Mouse (Mus musculus) small intestine, adult 2 months (tissue): ENCODE data around the gene Ccdc159. TPM values are rescaled to one million over a fixed set of nuclear protein-coding genes. Genes with fewer than 3 reads are reported as not detected.

Experiments used
- H3K27ac ChIP-seq: fragments of 200-500 bp; 2 replicates; pipeline ENCODE4 v1.5.1; 2012; ENCODE audit warnings: low read depth, low read length, control low read depth, inconsistent platforms; ENCODE audit not compliant: insufficient read depth
- H3K27me3 ChIP-seq: fragments of 200-500 bp; 2 replicates; pipeline ENCODE4 v1.6.1; 2012; ENCODE audit warnings: mild to moderate bottlenecking, moderate library complexity, low read length, inconsistent platforms; ENCODE audit not compliant: control insufficient read depth, insufficient read depth
- H3K36me3 ChIP-seq: fragments of 200-500 bp; 2 replicates; pipeline ENCODE4 v1.6.1; 2012; ENCODE audit warnings: mild to moderate bottlenecking, low read length, control low read depth, inconsistent platforms; ENCODE audit not compliant: control insufficient read depth, insufficient read depth
- H3K4me1 ChIP-seq: fragments of 200-500 bp; 2 replicates; pipeline ENCODE4 v1.6.1; 2012; ENCODE audit warnings: low read length, inconsistent platforms, mixed read lengths; ENCODE audit not compliant: control insufficient read depth, insufficient read depth, insufficient read length
- H3K4me3 ChIP-seq: fragments of 200-500 bp; 2 replicates; pipeline ENCODE4 v1.5.1; 2012; ENCODE audit warnings: low read depth, mild to moderate bottlenecking, control low read depth, inconsistent platforms, low read length, moderate library complexity
- CTCF ChIP-seq: fragments of 200-500 bp; IDR thresholded peaks from 2 replicates; pipeline ENCODE4 v1.5.1; 2012; ENCODE audit warnings: low read depth, mild to moderate bottlenecking, control low read depth, inconsistent platforms, low read length, moderate library complexity, mixed read lengths; ENCODE audit not compliant: insufficient replicate concordance, insufficient read length; ENCODE audit errors: extremely low read depth
- POLR2A ChIP-seq: fragments of 200-500 bp; IDR thresholded peaks from 2 replicates; pipeline ENCODE4 v1.6.1; 2012; ENCODE audit warnings: low read depth, mild to moderate bottlenecking, control low read depth, inconsistent platforms, low read length, moderate library complexity
- WGBS: fragments of 180-500 bp; shearing (Covaris S2); methylation state at CpG from one replicate; pipeline ENCODE4 v1.1.7; 2018; 5-methylcytosine and 5-hydroxymethylcytosine counted together
- polyA plus RNA-seq: library from polyadenylated mRNA; depleted of rRNA; stranded (reverse); fragments of >200 nt; gene quantifications from 2 replicates; pipeline ENCODE4 v1.2.3, GENCODE M21; 2012

Gene Ccdc159
- polyA plus RNA-seq, 1 experiment: 0.71 TPM

DNA sequence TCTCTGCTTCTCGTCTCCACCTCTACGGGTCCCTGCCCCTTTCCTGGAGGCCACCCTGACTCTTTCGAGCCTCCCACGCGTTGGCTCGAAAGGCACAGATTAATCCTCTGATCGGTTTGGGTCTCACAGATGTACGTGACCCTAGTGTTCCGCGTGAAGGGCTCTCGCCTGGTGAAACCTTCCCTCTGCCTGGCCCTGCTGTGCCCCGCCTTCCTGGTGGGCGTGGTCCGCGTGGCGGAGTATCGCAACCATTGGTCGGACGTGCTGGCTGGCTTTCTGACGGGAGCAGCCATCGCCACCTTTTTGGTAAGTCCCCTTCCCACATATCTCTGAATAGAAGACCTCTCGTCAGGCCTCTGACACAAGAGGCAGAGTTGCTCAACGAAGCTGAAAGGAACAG, 17.0 kb downstream of the Ccdc159 start:
- Histone ChIP-seq H3K4me3 (no peak overlapping the region), H3K36me3 (no peaks in the 10 kb centered on the region), H3K27ac (no peak overlapping the region), H3K27me3 (0 out of 2 replicates have a peak, but pooled peaks cover 6% of the 10 kb centered on the region), H3K4me1 (peaks cover 4% of the 10 kb centered on the region; the same call in 1 of the 2 replicates)
- no peak for TF ChIP-seq POLR2A
- no peak for TF ChIP-seq CTCF
- 15% methylated on average over 23 of the region's 23 CpGs for WGBS

DNA sequence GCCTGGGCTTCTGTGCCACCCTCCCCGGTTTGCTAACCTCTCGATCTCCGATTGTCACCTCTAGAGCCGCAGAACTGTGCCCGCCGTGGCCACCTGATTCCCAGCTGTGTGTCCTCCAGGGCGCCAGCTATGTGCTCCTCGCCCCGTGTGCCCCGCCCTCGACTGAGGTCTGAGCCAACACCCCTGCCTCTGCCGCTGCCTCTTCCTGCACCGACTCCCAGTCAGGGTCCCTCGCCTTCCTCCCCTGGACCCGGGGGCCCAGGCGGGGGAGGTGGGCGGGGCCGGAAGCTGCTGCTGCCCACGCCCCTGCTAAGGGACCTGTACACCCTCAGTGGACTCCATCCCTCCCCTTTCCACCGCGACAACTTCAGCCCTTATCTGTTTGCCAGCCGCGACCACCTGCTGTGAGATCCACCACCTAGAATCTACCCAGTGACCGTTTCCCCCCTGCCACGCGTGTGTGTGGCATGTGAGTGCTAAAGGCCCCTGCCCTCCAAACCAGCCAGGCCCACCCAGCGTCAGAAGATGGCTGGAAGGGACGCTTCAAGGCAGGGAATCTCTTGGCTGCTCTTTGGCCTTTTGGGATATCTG, 20.4 kb downstream of the Ccdc159 start:
- Histone ChIP-seq H3K36me3 (no peaks in the 10 kb centered on the region), H3K27me3 (0 out of 2 replicates have a peak, but pooled peaks cover 6% of the 10 kb centered on the region), H3K4me3 (no peak overlapping the region), H3K4me1 (peaks cover 4% of the 10 kb centered on the region; the same call in 1 of the 2 replicates), H3K27ac (no peak overlapping the region)
- no peak for TF ChIP-seq CTCF
- no peak for TF ChIP-seq POLR2A
- 6% methylated on average over 28 of the region's 28 CpGs for WGBS

DNA sequence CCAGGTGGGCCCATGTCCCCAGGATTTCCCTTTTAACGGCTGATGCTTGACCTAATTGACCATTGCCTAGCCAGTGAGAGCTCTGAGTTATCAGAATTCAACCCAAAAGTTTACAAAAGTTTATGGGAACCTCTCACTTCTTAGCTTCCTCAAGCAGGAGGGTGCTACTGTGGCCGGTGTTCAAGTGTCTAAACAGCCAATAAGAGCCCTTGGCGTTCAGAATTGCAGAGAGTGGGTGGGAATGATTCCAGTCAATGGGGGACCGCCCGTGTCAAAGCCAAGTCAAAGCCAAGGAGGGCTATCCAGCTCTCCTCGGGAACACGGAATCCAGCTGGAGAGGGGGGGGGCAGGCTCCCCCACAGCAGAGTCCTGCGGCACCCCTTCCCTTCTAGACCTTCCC, 20.9 kb downstream of the Ccdc159 start:
- Histone ChIP-seq H3K4me3 (no peak overlapping the region), H3K27ac (no peak overlapping the region), H3K4me1 (peaks cover 4% of the 10 kb centered on the region; the same call in 1 of the 2 replicates), H3K36me3 (no peaks in the 10 kb centered on the region), H3K27me3 (0 out of 2 replicates have a peak, but pooled peaks cover 6% of the 10 kb centered on the region)
- TF ChIP-seq CTCF (no peak), POLR2A (no peak)
- 54% methylated on average over 8 of the region's 8 CpGs for WGBS

DNA sequence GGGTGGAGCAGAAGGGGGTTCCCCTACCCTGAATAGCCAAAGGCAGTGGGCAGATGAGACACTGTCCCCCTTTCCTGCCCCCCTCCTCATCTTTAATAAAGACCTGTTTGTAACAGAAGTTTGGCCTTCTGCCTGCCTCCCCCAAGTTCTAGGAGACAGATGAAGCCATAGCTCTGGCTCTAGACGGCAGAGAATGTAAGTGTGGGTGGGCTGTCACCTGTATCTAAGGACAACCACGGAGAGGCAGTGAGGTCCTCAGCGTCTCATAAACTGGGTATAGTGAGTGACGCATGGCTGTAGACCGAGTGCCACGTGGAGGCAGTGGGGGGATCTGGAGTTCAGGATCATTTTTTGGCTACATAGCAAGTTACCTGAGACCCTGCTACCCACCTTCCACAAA, 21.5 kb downstream of the Ccdc159 start:
- Histone ChIP-seq H3K4me1 (peaks cover 4% of the 10 kb centered on the region; the same call in 1 of the 2 replicates), H3K36me3 (no peaks in the 10 kb centered on the region), H3K27me3 (0 out of 2 replicates have a peak, but pooled peaks cover 6% of the 10 kb centered on the region), H3K27ac (no peak overlapping the region), H3K4me3 (no peak overlapping the region)
- WGBS: 68% methylated on average over 6 of the region's 6 CpGs
- no peak for TF ChIP-seq CTCF
- no peak for TF ChIP-seq POLR2A

DNA sequence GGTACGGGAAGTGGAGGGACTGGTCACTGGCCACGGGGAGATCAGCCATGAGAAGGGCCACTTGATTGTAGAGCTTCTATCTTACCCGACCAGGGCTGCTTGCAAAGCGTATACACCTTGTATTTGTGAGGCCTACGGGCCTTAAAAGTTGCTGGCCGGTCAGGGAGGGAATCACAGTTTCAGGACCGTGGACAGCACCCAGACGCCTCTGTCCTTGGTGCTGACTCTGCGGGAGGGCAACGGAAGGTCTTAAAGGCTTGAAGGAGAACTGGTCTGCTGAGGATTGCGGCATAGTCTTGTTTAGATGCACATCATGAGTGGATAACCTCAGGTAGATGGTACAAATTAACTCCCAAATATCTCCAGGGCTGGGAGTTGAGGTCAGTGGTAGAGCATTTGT, 23.1 kb downstream of the Ccdc159 start:
- 0 out of 2 replicates have a peak, but pooled peaks cover 6% of the 10 kb centered on the region for H3K27me3 ChIP-seq
- H3K4me1 ChIP-seq: peaks cover 2% of the 10 kb centered on the region; the same call in 1 of the 2 replicates
- H3K36me3 ChIP-seq: no peaks in the 10 kb centered on the region
- no peak overlapping the region for H3K27ac ChIP-seq
- WGBS: 17% methylated on average over 11 of the region's 11 CpGs
- no peak overlapping the region for H3K4me3 ChIP-seq
- TF ChIP-seq POLR2A (no peak), CTCF (no peak)

DNA sequence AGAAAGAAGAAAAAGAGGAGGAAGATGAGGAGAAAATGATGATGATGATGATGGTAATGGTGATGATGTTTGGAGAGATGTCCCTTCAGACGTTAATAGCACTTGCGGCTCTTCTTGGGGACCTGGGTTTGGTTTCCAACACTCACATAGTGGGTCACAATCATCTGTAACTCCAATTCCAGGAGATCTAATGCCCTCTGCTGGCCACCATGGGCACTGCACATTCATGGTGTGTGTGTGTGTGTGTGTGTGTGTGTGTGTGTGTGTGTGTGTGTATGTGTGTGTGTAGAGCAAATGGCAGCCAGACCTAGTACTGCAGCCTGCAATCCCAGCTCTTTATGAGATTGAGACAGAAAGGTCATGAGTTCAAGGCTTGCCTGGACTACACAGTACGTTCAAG, 24.7 kb downstream of the Ccdc159 start:
- Histone ChIP-seq H3K36me3 (no peaks in the 10 kb centered on the region), H3K27me3 (0 out of 2 replicates have a peak, but pooled peaks cover 6% of the 10 kb centered on the region), H3K27ac (no peak overlapping the region), H3K4me1 (peaks cover 2% of the 10 kb centered on the region; the same call in 1 of the 2 replicates), H3K4me3 (no peak overlapping the region)
- TF ChIP-seq POLR2A (no peak), CTCF (no peak)
- WGBS: 74% methylated on average over 3 of the region's 3 CpGs

DNA sequence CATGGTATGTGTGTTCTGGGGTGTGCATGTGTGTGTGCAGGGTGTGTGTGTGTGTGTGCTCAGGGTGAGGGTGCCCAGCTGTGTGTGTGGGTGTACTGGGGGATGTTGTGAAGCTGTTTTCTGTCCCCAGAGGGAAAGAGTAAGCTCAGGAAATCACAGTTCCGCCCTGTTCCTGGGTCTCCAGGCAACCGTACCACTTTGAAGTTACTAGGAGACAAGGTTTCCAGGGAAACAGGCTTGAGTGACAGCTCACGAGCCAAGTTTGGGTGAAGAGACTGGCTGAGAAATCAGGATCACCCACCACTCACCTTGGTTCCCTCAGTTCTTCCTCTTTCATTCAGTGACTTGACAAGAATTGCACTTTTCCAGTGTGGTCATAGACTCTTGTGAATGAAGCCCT, 26.3 kb downstream of the Ccdc159 start:
- WGBS: 21% methylated on average over 3 of the region's 3 CpGs

More for the DNA sequence above, 26.3 kb downstream of the Ccdc159 start:
- no peaks in the 10 kb centered on the region for H3K27me3 ChIP-seq
- H3K36me3 ChIP-seq: no peaks in the 10 kb centered on the region
- no peak overlapping the region for H3K27ac ChIP-seq
- TF ChIP-seq CTCF: no peak
- 0 out of 2 replicates have a peak, but pooled peaks cover 3% of the 10 kb centered on the region for H3K4me1 ChIP-seq
- H3K4me3 ChIP-seq: no peak overlapping the region
